Mouse (Mus musculus) gonadal fat pad, adult 2 months (tissue): ENCODE measurements around the gene Fxyd6. TPM values are rescaled to one million over a fixed set of nuclear protein-coding genes. Genes with fewer than 3 reads are reported as not detected.

ENCODE experiments used
- DNase-seq: peaks from one replicate; pipeline ENCODE4 v3.0.0-alpha.2; 2012; ENCODE audit warnings: low read depth
- polyA plus RNA-seq: library from polyadenylated mRNA; depleted of rRNA; stranded (reverse); fragments of >200 nt; gene quantifications from 2 replicates; pipeline ENCODE4 v1.2.3, GENCODE M21; 2012; rRNA removed

Gene Fxyd6
- polyA plus RNA-seq, result 37.2 and 46.0 TPM in 2 replicates

GRCm38 (mm10) chr9:45370117-45370561, at the start of gene Fxyd6:
Gene Fxyd6, plus strand, starts transcription at chr9:45370185.
- no peak for DNase-seq

GRCm38 (mm10) chr9:45321465-45321864, 48.5 kb upstream of the Fxyd6 start:
- no peak for DNase-seq

GRCm38 (mm10) chr9:45321946-45322430, 48.0 kb upstream of the Fxyd6 start:
- no peak for DNase-seq

GRCm38 (mm10) chr9:45326390-45326789, 43.6 kb upstream of the Fxyd6 start:
- DNase-seq, result no peak

- no peak for DNase-seq
These were observed 41.7 kb upstream of the Fxyd6 start for GRCm38 (mm10) chr9:45328263-45328662.

GRCm38 (mm10) chr9:45329577-45329976, 40.4 kb upstream of the Fxyd6 start:
- DNase-seq, result no peak

- DNase-seq, result no peak
These were observed 32.6 kb upstream of the Fxyd6 start for GRCm38 (mm10) chr9:45337406-45337805.

- DNase-seq, result no peak
These were observed 26.9 kb upstream of the Fxyd6 start for GRCm38 (mm10) chr9:45343066-45343465.

GRCm38 (mm10) chr9:45345516-45345915, 24.5 kb upstream of the Fxyd6 start:
- no peak for DNase-seq

GRCm38 (mm10) chr9:45346276-45346675, 23.7 kb upstream of the Fxyd6 start:
- DNase-seq, result no peak

- no peak for DNase-seq
These were observed 21.4 kb upstream of the Fxyd6 start for GRCm38 (mm10) chr9:45348560-45348959.

- no peak for DNase-seq
These were observed 20.8 kb upstream of the Fxyd6 start for GRCm38 (mm10) chr9:45349181-45349580.

- DNase-seq, result no peak
These were observed 20.1 kb upstream of the Fxyd6 start for GRCm38 (mm10) chr9:45349851-45350250.

- DNase-seq, result no peak
These were observed 14.8 kb upstream of the Fxyd6 start for GRCm38 (mm10) chr9:45355192-45355591.

- no peak for DNase-seq
These were observed 11.6 kb upstream of the Fxyd6 start for GRCm38 (mm10) chr9:45358356-45358755.

- no peak for DNase-seq
These were observed 7.9 kb upstream of the Fxyd6 start for GRCm38 (mm10) chr9:45362051-45362461.

- DNase-seq, result no peak
These were observed 6.3 kb upstream of the Fxyd6 start for GRCm38 (mm10) chr9:45363639-45364214.

GRCm38 (mm10) chr9:45367716-45368115, 2.3 kb upstream of the Fxyd6 start:
- DNase-seq, result no peak

GRCm38 (mm10) chr9:45368341-45368901, 1.6 kb upstream of the Fxyd6 start:
- DNase-seq, result no peak

- no peak for DNase-seq
These were observed 791 bp downstream of the Fxyd6 start for GRCm38 (mm10) chr9:45370616-45371336.

GRCm38 (mm10) chr9:45371337-45371707, 1.3 kb downstream of the Fxyd6 start:
- DNase-seq, result no peak

GRCm38 (mm10) chr9:45373896-45374295, 3.9 kb downstream of the Fxyd6 start:
- no peak for DNase-seq

- no peak for DNase-seq
These were observed 5.1 kb downstream of the Fxyd6 start for GRCm38 (mm10) chr9:45374988-45375502.
